Mouse (Mus musculus): ENCODE data around the gene Clec4a4.
"Not testable (repeated sequence)": the region's sequence is repeated elsewhere in the genome, so short reads cannot be mapped to it uniquely, and the experiment has no call there.

- TF ChIP-seq CTCF, POLR2A (IDR thresholded peaks at IDR 0.05; ENCODE audit: extremely low read depth, insufficient read depth, low read length): not testable (repeated sequence)
Observed at GRCm38 (mm10) chr6:123004696-123005095, 14.5 kb downstream of the Clec4a4 start.
